Mouse (Mus musculus): ENCODE measurements around the gene Ints5. TPM values are rescaled to one million over a fixed set of nuclear protein-coding genes. Genes with fewer than 3 reads are reported as not detected.

Gene Ints5
- polyA plus RNA-seq (2015; fragmentation: Nextera tagmentation; extraction: Ambion mirVana) = 49.5 and 53.1 TPM in 2 replicates

GRCm38 (mm10) chr19:8892829-8893766 lies at the start of gene Ints5:
TSS of gene Ints5 (plus strand) at chr19:8893005.
- Histone ChIP-seq H3K4me2 (replicated peaks; ENCODE audit: low read depth, low read length) (peak within 1 kb of the TSS; percentile 81), H3K9ac (replicated peaks; ENCODE audit: low read length) (peak within 1 kb of the TSS; percentile 96), H3K27ac (ENCODE audit: low read length) (peak within 1 kb of the TSS; percentile 84), H3K4me3 (ENCODE audit: low read length) (peak within 1 kb of the TSS; percentile 85), H3K27me3 (ENCODE audit: insufficient read depth, low read length) (no peaks in the 10 kb centered on the region), H3K9me3 (ENCODE audit: low read length) (no peaks in the 10 kb centered on the region), H3K36me3 (ENCODE audit: insufficient read depth, low read length) (peaks cover 25% of the 10 kb centered on the region), H3K4me1 (ENCODE audit: insufficient read depth, low read length) (peaks cover 24% of the 10 kb centered on the region)
- WGBS = 2% methylated on average over 54 of the region's 54 CpGs
- ATAC-seq (ENCODE audit: low FRiP score, low TSS enrichment) = peak; percentile 42

GRCm38 (mm10) chr19:8844371-8845129 lies 48.3 kb upstream of the Ints5 start:
- no peaks in the 10 kb centered on the region for H3K27me3 ChIP-seq (ENCODE audit: insufficient read depth, low read length)
- H3K4me1 ChIP-seq (ENCODE audit: insufficient read depth, low read length) = peaks cover 16% of the 10 kb centered on the region
- no peaks in the 10 kb centered on the region for H3K9me3 ChIP-seq (ENCODE audit: low read length)
- H3K9ac ChIP-seq (replicated peaks; ENCODE audit: low read length) = no peak overlapping the region
- H3K4me2 ChIP-seq (replicated peaks; ENCODE audit: low read depth, low read length) = no peak overlapping the region
- peaks cover 28% of the 10 kb centered on the region for H3K36me3 ChIP-seq (ENCODE audit: insufficient read depth, low read length)
- no peak overlapping the region for H3K27ac ChIP-seq (ENCODE audit: low read length)
- no peak for ATAC-seq (ENCODE audit: low FRiP score, low TSS enrichment)
- 74% methylated on average over 5 of the region's 5 CpGs for WGBS
- no peak overlapping the region for H3K4me3 ChIP-seq (ENCODE audit: low read length)

- 0 out of 2 replicates have a peak, but pooled peaks cover 7% of the 10 kb centered on the region for H3K4me1 ChIP-seq (ENCODE audit: insufficient read depth, low read length)
These were observed 44.4 kb upstream of the Ints5 start for GRCm38 (mm10) chr19:8848356-8848755.

GRCm38 (mm10) chr19:8850402-8850901 lies 42.4 kb upstream of the Ints5 start, which contains the start of gene Lrrn4cl:
TSS of gene Lrrn4cl (plus strand) at chr19:8850768.
- H3K36me3 ChIP-seq (ENCODE audit: insufficient read depth, low read length) = peaks cover 21% of the 10 kb centered on the region
- H3K9ac ChIP-seq (replicated peaks; ENCODE audit: low read length) = peak within 1 kb of the TSS; percentile 23; the same call in 1 of the 2 replicates
- ATAC-seq (ENCODE audit: low FRiP score, low TSS enrichment) = peak; percentile 49; the same call in 1 of the 2 replicates
- no peak within 1 kb of the TSS for H3K4me3 ChIP-seq (ENCODE audit: low read length)
- WGBS = 23% methylated on average over 7 of the region's 7 CpGs
- H3K4me1 ChIP-seq (ENCODE audit: insufficient read depth, low read length) = 0 out of 2 replicates have a peak, but pooled peaks cover 7% of the 10 kb centered on the region
- no peak within 1 kb of the TSS for H3K27ac ChIP-seq (ENCODE audit: low read length)
- H3K4me2 ChIP-seq (replicated peaks; ENCODE audit: low read depth, low read length) = 0 out of 2 replicates have a peak within 1 kb of the TSS, but pooled peaks have one; percentile 14
- H3K9me3 ChIP-seq (ENCODE audit: low read length) = no peaks in the 10 kb centered on the region
- H3K27me3 ChIP-seq (ENCODE audit: insufficient read depth, low read length) = no peaks in the 10 kb centered on the region

More at GRCm38 (mm10) chr19:8848356-8848755, 44.4 kb upstream of the Ints5 start:
- H3K4me3 ChIP-seq (ENCODE audit: low read length) = no peak overlapping the region
- no peaks in the 10 kb centered on the region for H3K9me3 ChIP-seq (ENCODE audit: low read length)
- no peak overlapping the region for H3K4me2 ChIP-seq (replicated peaks; ENCODE audit: low read depth, low read length)
- no peak for ATAC-seq (ENCODE audit: low FRiP score, low TSS enrichment)
- 78% methylated on average over 5 of the region's 5 CpGs for WGBS
- H3K36me3 ChIP-seq (ENCODE audit: insufficient read depth, low read length) = peaks cover 22% of the 10 kb centered on the region
- H3K27me3 ChIP-seq (ENCODE audit: insufficient read depth, low read length) = no peaks in the 10 kb centered on the region
- no peak overlapping the region for H3K27ac ChIP-seq (ENCODE audit: low read length)
- H3K9ac ChIP-seq (replicated peaks; ENCODE audit: low read length) = no peak overlapping the region

GRCm38 (mm10) chr19:8851639-8852038 lies 41.2 kb upstream of the Ints5 start:
- Histone ChIP-seq H3K9ac (replicated peaks; ENCODE audit: low read length) (no peak overlapping the region), H3K36me3 (ENCODE audit: insufficient read depth, low read length) (peaks cover 9% of the 10 kb centered on the region), H3K27ac (ENCODE audit: low read length) (no peak overlapping the region), H3K9me3 (ENCODE audit: low read length) (no peaks in the 10 kb centered on the region), H3K4me2 (replicated peaks; ENCODE audit: low read depth, low read length) (no peak overlapping the region), H3K27me3 (ENCODE audit: insufficient read depth, low read length) (no peaks in the 10 kb centered on the region), H3K4me1 (ENCODE audit: insufficient read depth, low read length) (0 out of 2 replicates have a peak, but pooled peaks cover 7% of the 10 kb centered on the region), H3K4me3 (ENCODE audit: low read length) (no peak overlapping the region)
- no peak for ATAC-seq (ENCODE audit: low FRiP score, low TSS enrichment)
- 57% methylated on average over 7 of the region's 7 CpGs for WGBS

- Histone ChIP-seq H3K27ac (ENCODE audit: low read length) (no peak overlapping the region), H3K27me3 (ENCODE audit: insufficient read depth, low read length) (no peaks in the 10 kb centered on the region), H3K36me3 (ENCODE audit: insufficient read depth, low read length) (peaks cover 3% of the 10 kb centered on the region; the same call in 1 of the 2 replicates), H3K4me1 (ENCODE audit: insufficient read depth, low read length) (0 out of 2 replicates have a peak, but pooled peaks cover 7% of the 10 kb centered on the region), H3K4me2 (replicated peaks; ENCODE audit: low read depth, low read length) (no peak overlapping the region), H3K9ac (replicated peaks; ENCODE audit: low read length) (no peak overlapping the region), H3K4me3 (ENCODE audit: low read length) (no peak overlapping the region), H3K9me3 (ENCODE audit: low read length) (no peaks in the 10 kb centered on the region)
- WGBS = 52% methylated on average over 10 of the region's 10 CpGs
- ATAC-seq (ENCODE audit: low FRiP score, low TSS enrichment) = no peak
These were observed 40.4 kb upstream of the Ints5 start for GRCm38 (mm10) chr19:8852236-8852928.

GRCm38 (mm10) chr19:8853117-8853516 lies 39.7 kb upstream of the Ints5 start:
- H3K4me3 ChIP-seq (ENCODE audit: low read length) = no peak overlapping the region

GRCm38 (mm10) chr19:8857689-8858088 lies 35.1 kb upstream of the Ints5 start:
- no peak overlapping the region for H3K4me2 ChIP-seq (replicated peaks; ENCODE audit: low read depth, low read length)
- H3K27me3 ChIP-seq (ENCODE audit: insufficient read depth, low read length) = no peaks in the 10 kb centered on the region
- H3K27ac ChIP-seq (ENCODE audit: low read length) = no peak overlapping the region
- H3K36me3 ChIP-seq (ENCODE audit: insufficient read depth, low read length) = no peaks in the 10 kb centered on the region
- H3K9ac ChIP-seq (replicated peaks; ENCODE audit: low read length) = no peak overlapping the region
- no peaks in the 10 kb centered on the region for H3K9me3 ChIP-seq (ENCODE audit: low read length)
- no peak for ATAC-seq (ENCODE audit: low FRiP score, low TSS enrichment)
- no peak overlapping the region for H3K4me3 ChIP-seq (ENCODE audit: low read length)
- WGBS = 39% methylated on average over 4 of the region's 4 CpGs
- no peaks in the 10 kb centered on the region for H3K4me1 ChIP-seq (ENCODE audit: insufficient read depth, low read length)

More at GRCm38 (mm10) chr19:8853117-8853516, 39.7 kb upstream of the Ints5 start:
- WGBS = 83% methylated on average over 3 of the region's 3 CpGs
- Histone ChIP-seq H3K36me3 (ENCODE audit: insufficient read depth, low read length) (no peaks in the 10 kb centered on the region), H3K9ac (replicated peaks; ENCODE audit: low read length) (no peak overlapping the region), H3K4me1 (ENCODE audit: insufficient read depth, low read length) (0 out of 2 replicates have a peak, but pooled peaks cover 7% of the 10 kb centered on the region), H3K27ac (ENCODE audit: low read length) (no peak overlapping the region), H3K4me2 (replicated peaks; ENCODE audit: low read depth, low read length) (no peak overlapping the region), H3K9me3 (ENCODE audit: low read length) (no peaks in the 10 kb centered on the region), H3K27me3 (ENCODE audit: insufficient read depth, low read length) (no peaks in the 10 kb centered on the region)
- no peak for ATAC-seq (ENCODE audit: low FRiP score, low TSS enrichment)

- H3K36me3 ChIP-seq (ENCODE audit: insufficient read depth, low read length) = no peaks in the 10 kb centered on the region
- H3K4me3 ChIP-seq (ENCODE audit: low read length) = no peak overlapping the region
- no peak for ATAC-seq (ENCODE audit: low FRiP score, low TSS enrichment)
- no peaks in the 10 kb centered on the region for H3K9me3 ChIP-seq (ENCODE audit: low read length)
- H3K27me3 ChIP-seq (ENCODE audit: insufficient read depth, low read length) = no peaks in the 10 kb centered on the region
- 16% methylated on average over 1 of the region's 1 CpGs for WGBS
- H3K4me2 ChIP-seq (replicated peaks; ENCODE audit: low read depth, low read length) = no peak overlapping the region
- no peak overlapping the region for H3K9ac ChIP-seq (replicated peaks; ENCODE audit: low read length)
- no peaks in the 10 kb centered on the region for H3K4me1 ChIP-seq (ENCODE audit: insufficient read depth, low read length)
- no peak overlapping the region for H3K27ac ChIP-seq (ENCODE audit: low read length)
These were observed 33.8 kb upstream of the Ints5 start for GRCm38 (mm10) chr19:8859018-8859417.
